Mouse (Mus musculus) heart, adult 2 months (tissue): ENCODE data around the gene Tap2.

Experiments used
- CTCF ChIP-seq: fragments of 200-600 bp; IDR thresholded peaks from 2 replicates; pipeline ENCODE4 v1.8.1; 2022; ENCODE audit warnings: antibody characterized with exemption, mild to moderate bottlenecking, moderate library complexity
- POLR2A ChIP-seq: fragments of 200-500 bp; IDR thresholded peaks from 2 replicates; pipeline ENCODE4 v1.6.1; 2011; ENCODE audit warnings: mild to moderate bottlenecking, low read depth, low read length, control low read depth; ENCODE audit not compliant: insufficient read depth

DNA sequence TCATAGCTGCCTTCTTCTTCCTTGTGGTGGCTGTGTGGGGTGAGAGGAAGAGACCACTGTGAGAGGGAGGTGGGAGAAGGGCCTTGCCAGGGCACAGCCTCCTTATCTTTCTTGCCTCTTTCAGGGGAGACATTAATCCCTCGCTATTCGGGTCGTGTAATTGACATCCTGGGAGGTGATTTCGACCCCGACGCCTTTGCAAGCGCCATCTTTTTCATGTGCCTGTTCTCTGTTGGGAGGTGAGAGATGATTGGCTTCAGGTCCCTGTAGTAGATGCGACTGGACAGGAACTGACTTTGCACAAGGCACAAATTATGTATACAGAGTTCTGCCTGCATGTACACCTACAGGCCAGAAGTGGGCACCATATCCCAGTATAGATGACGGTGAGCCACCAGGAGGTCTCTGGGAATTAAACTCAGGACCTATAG lies 2.4 kb downstream of the Tap2 start:
- no peak for TF ChIP-seq POLR2A
- TF ChIP-seq CTCF, result peak; percentile 86
